Mouse (Mus musculus) G1E (cell line): ENCODE data around the gene Nipa2.

ENCODE experiments used
- CTCF ChIP-seq: IDR thresholded peaks from 2 replicates; pipeline ENCODE4 v1.5.1; 2012; ENCODE audit warnings: low read depth, low read length, inconsistent platforms, mixed read lengths
- GATA1 ChIP-seq: IDR thresholded peaks from 2 replicates; pipeline ENCODE4 v1.6.1; 2012; ENCODE audit warnings: borderline replicate concordance, low read length, inconsistent platforms, mixed read lengths
- GATA2 ChIP-seq: IDR thresholded peaks from 2 replicates; pipeline ENCODE4 v1.6.1; 2012; ENCODE audit warnings: low read depth, low read length, inconsistent platforms, borderline replicate concordance
- POLR2AphosphoS5 ChIP-seq: IDR thresholded peaks from 2 replicates; pipeline ENCODE4 v1.6.1; 2012; ENCODE audit warnings: low read depth, low read length, inconsistent platforms; ENCODE audit not compliant: insufficient replicate concordance
- TAL1 ChIP-seq: conservative IDR thresholded peaks from 2 replicates; pipeline ENCODE4 v1.6.1; 2012; ENCODE audit warnings: low read depth, low read length, inconsistent platforms, mixed read lengths

GRCm38 (mm10) chr7:55962004-55962908 is at the start of gene Nipa2:
- no peak for TF ChIP-seq CTCF
- no peak for TF ChIP-seq GATA1
- TF ChIP-seq TAL1, result no peak
- TF ChIP-seq POLR2AphosphoS5, result no peak
- no peak for TF ChIP-seq GATA2
